Mouse (Mus musculus) heart, adult 2 months (tissue): ENCODE results near the gene Ttc1.

Experiments used
- CTCF ChIP-seq: fragments of 200-600 bp; IDR thresholded peaks from 2 replicates; pipeline ENCODE4 v1.8.1; 2022; ENCODE audit warnings: antibody characterized with exemption, mild to moderate bottlenecking, moderate library complexity
- EP300 ChIP-seq: fragments of 200-500 bp; IDR thresholded peaks from 2 replicates; pipeline ENCODE4 v1.6.1; 2011; ENCODE audit warnings: low read depth, low read length, control low read depth; ENCODE audit not compliant: insufficient read depth
- POLR2A ChIP-seq: fragments of 200-500 bp; IDR thresholded peaks from 2 replicates; pipeline ENCODE4 v1.6.1; 2011; ENCODE audit warnings: mild to moderate bottlenecking, low read depth, low read length, control low read depth; ENCODE audit not compliant: insufficient read depth

GRCm38 (mm10) chr11:43755411-43755810 is 7.6 kb upstream of the Ttc1 start:
- no peak for TF ChIP-seq CTCF
- TF ChIP-seq POLR2A = no peak
- no peak for TF ChIP-seq EP300
